Mouse (Mus musculus): Measurements from ENCODE around the gene Catspere2.

Catspere2 gene

GRCm38 (mm10) chr1:178218305-178218704 lies 235.1 kb downstream of the Catspere2 start:
- DNase-seq (ENCODE audit: extremely low spot score, low read depth, low spot score), result no peak

- DNase-seq (ENCODE audit: extremely low spot score, low read depth, low spot score), result no peak
Measured at GRCm38 (mm10) chr1:178219166-178220077, 236.2 kb downstream of the Catspere2 start.
